Mouse (Mus musculus) thymus, postnatal 36 days (tissue): Measurements from ENCODE around the gene Astn2.
"Not testable (repeated sequence)": the region's sequence is repeated elsewhere in the genome, so short reads cannot be mapped to it uniquely, and the experiment has no call there.

Experiments
- DNase-seq, 2 experiments: peaks; one replicate each; pipeline ENCODE4 v3.0.0; 2022; ENCODE audit warnings: mixed read lengths in 2 of 2

The Astn2 gene

GRCm38 (mm10) chr4:65743160-65743691, 661.2 kb downstream of the Astn2 start:
- DNase-seq = no peak

GRCm38 (mm10) chr4:65724414-65724813, 680.0 kb downstream of the Astn2 start:
- no peak for DNase-seq

GRCm38 (mm10) chr4:65719610-65720009, 684.8 kb downstream of the Astn2 start:
- DNase-seq = no peak

- no peak for DNase-seq
Measured at GRCm38 (mm10) chr4:65717899-65718298, 686.5 kb downstream of the Astn2 start.

GRCm38 (mm10) chr4:65716086-65716485, 688.3 kb downstream of the Astn2 start:
- no peak for DNase-seq

GRCm38 (mm10) chr4:65711678-65712077, 692.7 kb downstream of the Astn2 start:
- no peak for DNase-seq

GRCm38 (mm10) chr4:65710623-65711022, 693.8 kb downstream of the Astn2 start:
- DNase-seq = no peak

- DNase-seq = no peak
Measured at GRCm38 (mm10) chr4:65701848-65702247, 702.6 kb downstream of the Astn2 start.

GRCm38 (mm10) chr4:65699743-65700361, 704.6 kb downstream of the Astn2 start:
- DNase-seq = no peak

GRCm38 (mm10) chr4:65695241-65695640, 709.2 kb downstream of the Astn2 start:
- no peak for DNase-seq

- no peak for DNase-seq
Measured at GRCm38 (mm10) chr4:65694011-65694410, 710.4 kb downstream of the Astn2 start.

- DNase-seq = no peak
Measured at GRCm38 (mm10) chr4:65687006-65687723, 717.2 kb downstream of the Astn2 start.

GRCm38 (mm10) chr4:65686258-65687005, 718.0 kb downstream of the Astn2 start:
- DNase-seq = no peak

- DNase-seq = no peak
Measured at GRCm38 (mm10) chr4:65684401-65684800, 720.0 kb downstream of the Astn2 start.

GRCm38 (mm10) chr4:65679786-65680185, 724.6 kb downstream of the Astn2 start:
- not testable (repeated sequence) for DNase-seq

GRCm38 (mm10) chr4:65678929-65679328, 725.5 kb downstream of the Astn2 start:
- DNase-seq = no peak

GRCm38 (mm10) chr4:65678495-65678894, 725.9 kb downstream of the Astn2 start:
- no peak for DNase-seq

- DNase-seq = no peak
Measured at GRCm38 (mm10) chr4:65674267-65674978, 730.0 kb downstream of the Astn2 start.

GRCm38 (mm10) chr4:65673418-65673933, 730.9 kb downstream of the Astn2 start:
- DNase-seq = no peak

GRCm38 (mm10) chr4:65672294-65672693, 732.1 kb downstream of the Astn2 start:
- DNase-seq = no peak

GRCm38 (mm10) chr4:65671585-65672184, 732.7 kb downstream of the Astn2 start:
- DNase-seq = no peak

GRCm38 (mm10) chr4:65667030-65667610, 737.3 kb downstream of the Astn2 start:
- DNase-seq = no peak
